Mouse (Mus musculus) 416B (cell line): Measurements from ENCODE around the gene Ufm1.

Experiments
- DNase-seq: peaks from one replicate; pipeline ENCODE4 v3.0.0; 2011; ENCODE audit warnings: low read depth

Ufm1 gene

DNA sequence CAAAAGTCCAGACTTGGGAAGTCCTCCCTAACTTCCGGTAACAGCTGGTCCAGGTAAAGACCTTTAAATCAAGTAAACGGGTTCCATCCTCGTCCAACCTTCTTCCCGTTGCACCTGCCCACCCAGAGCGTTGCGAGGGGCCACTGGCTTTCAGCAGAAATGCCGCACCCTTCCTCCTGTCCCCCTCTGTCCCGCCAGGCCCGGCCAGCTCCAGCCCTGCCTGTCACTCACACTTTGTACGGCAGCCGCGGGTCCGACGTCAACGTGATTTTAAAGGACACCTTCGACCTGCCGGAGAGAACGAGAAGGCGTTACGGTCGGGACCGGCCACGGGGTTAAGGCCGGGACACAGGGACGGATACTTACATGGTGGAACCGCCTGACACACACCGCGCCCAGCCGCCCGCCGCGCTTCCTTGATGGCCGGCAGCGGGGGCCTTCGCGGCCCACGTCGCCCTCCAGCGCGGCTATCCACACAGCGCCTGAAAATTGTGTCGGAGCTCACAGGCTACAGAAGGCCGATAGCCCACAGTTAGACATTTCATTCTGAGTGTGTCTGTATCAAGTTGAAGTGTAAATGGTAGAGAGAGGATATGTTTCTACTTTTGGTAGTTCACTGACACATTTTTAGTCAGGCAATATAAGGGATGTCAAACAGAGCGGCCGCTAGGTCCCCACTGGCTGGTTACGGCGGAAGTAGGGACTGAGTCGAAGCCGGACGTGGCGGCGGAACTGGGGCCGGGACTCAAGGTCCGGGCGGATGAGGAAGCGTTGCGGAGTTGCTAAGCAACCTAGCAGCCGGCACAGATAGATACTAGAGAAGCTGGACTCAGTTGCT lies at the start of gene Ufm1:
Gene Ufm1 (minus strand): TSS at position 448 of the 838 bp plus-strand sequence.
- peak; percentile 96 for DNase-seq

DNA sequence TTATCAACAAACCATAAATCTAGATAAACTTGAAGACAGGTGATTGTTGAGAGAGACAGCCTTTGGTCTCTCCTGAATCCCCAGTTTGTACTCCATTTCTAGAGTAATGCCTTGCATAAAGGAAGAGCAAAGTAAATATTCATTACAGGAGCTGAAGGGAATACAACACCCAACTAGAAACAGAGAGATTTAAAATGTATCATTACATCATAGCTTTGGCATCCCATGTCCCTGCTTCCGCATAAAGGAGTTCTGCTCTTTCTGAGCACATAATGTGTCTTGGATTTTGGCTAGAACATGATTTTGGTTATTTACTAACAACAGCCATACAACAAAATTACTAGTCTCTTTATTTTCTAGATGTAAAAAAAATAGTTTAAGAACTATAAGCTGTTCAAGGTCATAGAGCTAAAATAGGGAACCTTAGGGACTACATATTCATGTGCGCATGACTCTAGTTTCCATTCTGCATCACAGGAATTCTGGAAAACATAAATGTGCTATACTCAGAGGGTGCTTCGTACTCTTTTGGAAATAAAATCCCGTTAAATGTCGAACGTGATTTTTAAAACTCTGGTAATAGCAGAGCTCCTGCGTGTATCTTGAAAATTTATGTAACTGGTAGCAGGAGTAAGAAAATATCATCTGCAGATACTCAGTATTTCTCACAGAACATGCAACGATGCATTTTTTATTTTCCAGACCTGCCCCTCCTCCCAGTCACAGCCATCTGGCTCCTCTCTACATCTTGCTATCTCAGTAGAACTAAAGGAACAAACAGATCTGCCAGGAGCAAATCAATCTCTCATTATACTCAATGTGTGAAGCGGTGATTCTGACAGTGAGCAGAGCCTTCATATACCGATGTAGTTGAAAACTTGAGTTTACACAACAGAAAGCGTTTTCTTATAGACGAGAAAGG lies 27.2 kb upstream of the Ufm1 start:
- DNase-seq, result no peak

GRCm38 (mm10) chr3:53871596-53871995 lies 8.0 kb upstream of the Ufm1 start:
- no peak for DNase-seq

DNA sequence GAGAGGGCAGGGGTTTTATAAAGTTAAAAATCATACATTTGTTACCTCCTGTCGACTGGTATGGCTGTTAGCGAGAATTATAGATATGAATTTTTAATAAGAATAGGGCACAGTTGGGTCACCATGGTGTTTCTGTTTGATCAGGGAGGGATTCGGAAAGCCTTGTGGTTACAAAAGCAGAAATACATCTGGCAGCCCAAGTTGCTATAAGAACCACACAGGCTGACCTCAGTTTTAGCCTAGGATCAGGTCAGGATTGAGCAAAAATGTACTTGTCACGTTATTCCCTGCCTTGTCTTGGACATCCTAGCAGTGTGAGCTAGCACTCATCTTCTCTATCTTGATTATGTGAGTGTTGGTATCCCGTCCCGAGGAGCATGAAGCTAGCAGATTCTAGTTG lies 6.9 kb upstream of the Ufm1 start:
- DNase-seq, result no peak

DNA sequence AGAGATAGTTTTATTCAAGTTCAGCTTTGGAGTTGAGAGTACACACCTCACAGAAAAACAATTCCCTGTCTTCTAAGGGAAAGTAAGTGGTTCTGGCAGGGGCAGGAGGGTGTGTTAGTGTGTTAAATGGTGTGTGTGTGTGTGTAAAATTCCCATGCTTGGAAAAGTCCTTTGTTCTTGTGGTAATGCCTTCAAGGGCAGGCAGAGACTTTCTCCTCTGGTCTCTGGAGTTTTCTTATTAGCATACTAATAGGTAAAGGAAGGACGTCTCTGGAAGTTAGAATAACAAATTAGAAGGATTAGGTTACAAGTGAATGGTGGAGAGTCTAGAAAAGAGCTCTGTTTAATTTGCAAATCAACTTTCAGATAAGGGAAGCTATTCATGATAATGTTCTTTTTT lies 5.6 kb upstream of the Ufm1 start:
- no peak for DNase-seq

DNA sequence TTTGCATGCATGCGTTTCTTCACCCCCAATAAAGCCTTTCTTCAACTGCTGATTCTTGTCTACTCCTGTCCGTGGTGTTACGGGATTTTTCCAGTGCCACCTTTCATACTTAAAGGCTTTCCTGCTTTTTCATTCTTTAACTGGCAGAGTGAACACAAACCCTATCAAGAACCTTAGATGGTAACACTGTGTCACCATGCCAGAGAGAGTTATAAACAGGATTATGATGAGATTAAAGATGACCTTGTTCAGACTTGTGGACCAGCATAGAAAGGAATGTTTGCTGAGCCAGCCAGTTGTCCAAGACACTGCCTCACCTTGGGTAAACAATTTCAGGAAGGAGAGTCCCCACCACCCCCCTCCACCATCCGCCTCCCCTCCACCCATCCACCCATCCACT lies 4.6 kb upstream of the Ufm1 start:
- DNase-seq, result no peak

DNA sequence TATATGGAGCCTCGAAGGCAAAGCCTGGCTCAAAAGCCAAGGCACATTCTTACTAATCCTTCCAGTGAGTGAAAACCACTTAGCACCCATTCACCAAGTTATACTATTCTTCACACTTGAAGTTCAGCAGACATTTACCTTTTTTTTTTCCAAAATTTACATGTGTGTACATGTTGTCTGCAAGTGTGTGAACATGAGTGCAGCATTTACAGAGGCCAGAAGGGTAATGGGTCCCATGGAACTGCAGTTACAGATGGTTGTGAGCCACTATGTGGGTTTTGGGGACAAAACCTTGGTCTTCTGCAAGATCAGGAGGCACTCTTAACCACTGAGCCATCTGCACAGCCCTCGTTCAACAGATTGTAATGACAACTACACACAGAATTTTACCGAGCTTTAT lies 8.8 kb downstream of the Ufm1 start:
- DNase-seq, result no peak

GRCm38 (mm10) chr3:53854261-53854660 lies 9.4 kb downstream of the Ufm1 start:
- no peak for DNase-seq

DNA sequence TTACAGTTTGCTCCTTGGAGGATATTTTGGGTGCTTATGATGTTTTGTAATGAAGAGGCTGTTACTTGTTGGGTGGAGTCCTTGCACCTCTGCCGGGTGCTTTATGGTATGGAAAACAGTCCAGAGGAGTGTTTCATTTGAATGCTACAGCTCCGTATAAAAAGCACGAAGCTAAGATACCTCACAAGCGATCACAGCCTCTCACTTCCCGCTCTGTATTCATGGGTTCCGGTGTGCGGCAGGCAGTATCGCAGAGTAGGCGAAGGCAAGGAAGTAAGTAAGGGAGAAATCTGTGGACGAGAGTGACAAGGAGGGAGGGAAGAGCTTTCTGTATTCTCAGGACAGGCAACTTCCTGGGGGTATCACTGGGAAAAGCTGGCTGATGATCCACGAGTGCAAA lies 15.4 kb downstream of the Ufm1 start:
- DNase-seq, result no peak

DNA sequence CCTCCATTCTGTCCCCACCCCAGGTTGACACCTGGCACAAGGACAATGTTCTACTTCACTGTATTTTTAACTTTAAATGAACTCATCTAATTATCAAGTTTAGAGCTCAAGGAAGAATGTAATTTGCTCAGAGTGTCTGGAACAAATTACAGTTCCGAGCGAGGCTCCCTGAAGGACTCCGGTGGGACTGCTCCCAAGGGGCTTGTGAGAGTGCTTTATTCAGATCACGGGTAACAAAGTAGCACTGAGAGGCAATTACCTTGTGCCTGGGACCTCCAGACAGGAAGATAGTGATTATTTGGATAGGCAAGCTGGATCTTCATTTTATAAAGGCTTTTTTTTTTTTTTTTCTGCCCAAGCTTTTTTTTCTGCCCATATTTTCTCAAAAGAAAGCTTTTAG lies 15.9 kb downstream of the Ufm1 start:
- no peak for DNase-seq

GRCm38 (mm10) chr3:53846206-53846928 lies 17.3 kb downstream of the Ufm1 start:
- no peak for DNase-seq

DNA sequence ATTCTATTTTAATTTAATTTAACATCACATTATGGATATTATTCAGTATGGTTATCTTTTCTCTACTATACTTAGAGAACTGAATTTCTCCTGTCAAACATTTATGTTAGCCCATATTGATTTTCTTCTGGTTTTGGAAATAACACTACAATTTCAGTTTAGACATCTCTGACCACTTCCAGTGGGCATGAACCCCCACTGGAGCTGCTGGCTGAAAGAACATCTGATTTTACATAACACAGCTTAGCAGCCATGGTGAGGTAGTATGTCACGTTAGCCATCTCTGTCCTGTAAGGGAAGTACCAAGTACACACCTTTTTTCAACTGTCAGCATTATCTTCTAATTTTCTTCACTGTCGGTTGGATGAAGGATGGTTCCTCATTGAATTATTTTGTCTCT lies 18.8 kb downstream of the Ufm1 start, which contains the start of gene Gm10985:
Gene Gm10985 (plus strand): TSS at position 301 of the 400 bp plus-strand sequence.
- no peak for DNase-seq

DNA sequence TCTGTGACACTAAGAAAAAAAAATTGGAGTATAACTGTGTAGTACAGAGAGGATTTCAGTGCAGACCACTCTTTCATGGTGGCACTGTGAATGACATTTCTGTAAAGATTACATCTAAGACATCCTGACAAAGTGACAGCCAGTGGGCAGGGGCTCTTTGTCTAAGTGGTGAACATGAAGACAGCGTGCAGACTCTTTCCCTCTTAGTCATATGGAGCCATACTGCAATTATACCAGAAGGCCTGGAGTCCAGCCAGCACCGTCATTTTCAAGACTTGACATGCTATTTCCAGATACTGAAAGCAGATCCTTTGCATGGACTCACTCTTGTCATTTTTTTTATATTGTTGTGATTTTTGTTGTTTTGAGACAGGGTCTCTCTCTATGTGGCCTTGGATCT lies 29.4 kb downstream of the Ufm1 start:
- no peak for DNase-seq

DNA sequence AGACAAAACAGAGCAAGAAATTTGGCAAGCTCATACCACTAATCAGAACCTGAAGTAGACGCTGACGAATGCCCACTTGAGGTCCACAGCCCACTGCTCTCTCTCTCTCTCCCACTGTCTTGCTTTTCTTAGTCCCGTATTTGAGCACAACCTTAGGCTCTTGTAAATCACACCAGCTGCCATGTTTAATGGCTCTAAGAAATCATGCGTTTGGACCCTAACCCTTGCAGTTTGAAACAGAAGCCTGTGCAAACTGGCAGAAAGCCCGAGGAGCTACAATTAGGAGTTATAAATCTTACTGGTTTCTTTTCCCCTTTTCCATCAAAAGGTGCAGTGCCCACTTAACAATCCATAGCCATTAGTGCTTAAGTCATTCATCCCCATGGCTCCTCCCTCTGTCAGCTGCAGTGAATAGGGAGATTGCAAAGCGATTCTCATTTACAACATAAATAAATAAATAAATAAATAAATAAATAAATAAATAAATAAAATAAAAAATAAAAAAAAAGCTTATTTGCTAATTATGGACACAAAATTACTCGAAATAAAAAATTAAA lies 50.1 kb downstream of the Ufm1 start:
- no peak for DNase-seq
